Mouse (Mus musculus): Measurements from ENCODE around the gene Rab23.
A peak's percentile ranks its signal among the peaks of the same experiment; 100 is the strongest.
"Not testable (repeated sequence)": the region's sequence is repeated elsewhere in the genome, so short reads cannot be mapped to it uniquely, and the experiment has no call there.

Rab23 gene

GRCm38 (mm10) chr1:33734001-33734685 is 14.5 kb downstream of the Rab23 start:
- DNase-seq (ENCODE audit: low spot score in 2 of 2), result no peak

GRCm38 (mm10) chr1:33738281-33738680 is 18.6 kb downstream of the Rab23 start:
- no peak for DNase-seq (ENCODE audit: low spot score in 2 of 2)

GRCm38 (mm10) chr1:33738681-33739278 is 19.1 kb downstream of the Rab23 start:
- DNase-seq (ENCODE audit: low spot score in 2 of 2), result no peak

DNA sequence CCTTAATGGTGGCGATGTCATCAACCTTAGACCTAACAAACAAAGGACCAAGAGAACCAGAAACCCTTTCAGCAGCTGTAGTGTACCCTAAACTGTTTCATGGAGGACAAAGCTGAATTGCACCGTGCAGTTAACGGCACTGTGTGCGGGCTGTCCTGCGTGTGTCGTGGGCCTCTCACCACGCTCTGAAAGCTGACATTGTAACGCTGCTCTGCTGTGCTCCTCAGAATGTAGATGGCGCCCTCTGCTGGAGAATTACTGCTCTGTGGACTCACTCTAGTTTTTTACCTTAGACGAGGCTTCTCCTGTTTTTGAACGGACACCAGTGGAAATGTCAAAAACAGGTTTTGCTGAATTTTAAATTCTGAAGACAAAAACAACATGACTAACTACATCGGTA is 19.6 kb downstream of the Rab23 start:
- DNase-seq (ENCODE audit: low spot score in 2 of 2), result peak; percentile 45 to 76

- DNase-seq (ENCODE audit: low spot score in 2 of 2), result no peak
These were observed 23.2 kb downstream of the Rab23 start for GRCm38 (mm10) chr1:33742903-33743302.

GRCm38 (mm10) chr1:33744815-33745214 is 25.1 kb downstream of the Rab23 start:
- DNase-seq (ENCODE audit: low spot score in 2 of 2), result not testable (repeated sequence)

DNA sequence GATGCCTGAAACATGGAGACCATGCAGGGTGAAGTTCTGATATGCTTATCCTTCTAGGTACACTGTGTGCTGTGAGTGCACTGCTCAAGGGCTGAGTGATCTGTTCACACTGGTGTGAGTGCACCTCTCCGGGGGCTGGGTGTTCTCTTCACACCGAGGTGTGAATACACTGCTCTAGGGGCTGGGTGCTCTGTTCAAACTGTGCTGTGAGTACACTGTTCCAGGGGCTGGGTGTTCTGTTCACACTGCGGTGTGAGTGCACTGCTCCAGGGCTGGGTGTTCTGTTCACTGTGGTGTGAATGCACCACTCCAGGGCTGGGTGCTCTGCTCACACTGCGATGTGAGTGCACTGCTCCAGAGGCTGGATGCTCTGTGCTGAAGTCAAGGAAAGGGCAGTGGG is 26.2 kb downstream of the Rab23 start:
- no peak for DNase-seq (ENCODE audit: low spot score in 2 of 2)

DNA sequence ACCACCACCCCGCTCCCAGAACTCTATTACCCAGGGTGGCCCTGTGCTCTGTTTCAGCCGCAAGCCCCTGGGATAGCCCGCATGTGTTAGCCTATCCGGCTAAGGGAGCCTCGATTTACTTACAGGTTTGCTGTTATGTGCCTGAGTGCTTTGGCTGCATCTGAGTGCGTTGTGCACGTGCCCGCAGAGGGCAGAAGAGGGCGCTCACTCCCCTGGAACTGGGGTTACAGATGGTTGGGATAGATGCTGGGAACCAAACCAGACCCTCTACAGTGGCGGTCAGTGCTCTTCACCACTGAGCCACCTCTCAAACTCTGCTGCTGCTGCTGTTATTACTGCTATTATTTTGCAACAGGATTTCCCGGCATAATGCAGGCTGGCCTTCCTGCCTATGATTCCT is 29.4 kb downstream of the Rab23 start:
- DNase-seq (ENCODE audit: low spot score in 2 of 2), result no peak

GRCm38 (mm10) chr1:33749709-33750108 is 30.0 kb downstream of the Rab23 start:
- not testable (repeated sequence) for DNase-seq (ENCODE audit: low spot score in 2 of 2)

DNA sequence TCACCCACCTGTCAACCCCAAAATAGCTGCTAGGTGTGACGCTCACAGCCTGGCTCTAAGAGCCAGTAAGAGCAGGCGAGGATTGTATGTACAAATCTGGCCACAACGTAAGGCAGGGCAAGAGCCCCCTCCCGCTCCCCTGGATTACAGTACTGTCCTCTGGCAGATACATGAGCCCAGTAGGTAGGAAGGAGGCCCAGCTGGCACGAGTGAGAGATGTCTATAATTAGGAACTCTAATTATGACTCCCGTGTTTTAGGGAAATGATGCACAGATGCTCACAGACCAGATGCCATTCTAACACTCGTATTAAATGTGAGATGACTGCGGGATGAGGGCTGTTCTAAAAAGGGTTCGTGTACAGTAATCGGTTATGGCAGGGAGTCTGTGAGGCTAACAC is 31.6 kb downstream of the Rab23 start:
- no peak for DNase-seq (ENCODE audit: low spot score in 2 of 2)

DNA sequence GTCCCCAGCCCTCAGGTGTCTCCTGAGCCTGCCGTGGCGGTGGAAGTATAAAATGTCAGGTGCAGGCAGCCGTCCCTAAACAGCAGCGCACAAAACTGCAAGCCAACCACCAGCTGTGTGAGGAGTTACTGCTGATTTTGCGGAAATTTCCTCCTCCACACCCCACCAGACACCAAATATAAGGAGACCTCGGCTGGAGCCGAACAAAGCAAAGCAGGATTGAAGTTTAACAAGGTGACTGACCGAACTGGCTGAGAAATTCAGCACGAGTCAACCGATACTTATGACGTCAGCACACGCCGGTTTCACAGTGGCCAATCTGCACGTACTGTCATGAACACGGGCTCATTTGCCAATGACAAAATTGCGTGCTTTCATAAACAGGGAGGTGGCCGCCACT is 34.4 kb downstream of the Rab23 start:
- DNase-seq (ENCODE audit: low spot score in 2 of 2), result no peak

GRCm38 (mm10) chr1:33754965-33755735 is 35.5 kb downstream of the Rab23 start:
- DNase-seq (ENCODE audit: low spot score in 2 of 2), result peak; percentile 12 to 23

GRCm38 (mm10) chr1:33755799-33756198 is 36.1 kb downstream of the Rab23 start:
- DNase-seq (ENCODE audit: low spot score in 2 of 2), result no peak

- no peak for DNase-seq (ENCODE audit: low spot score in 2 of 2)
These were observed 36.8 kb downstream of the Rab23 start for GRCm38 (mm10) chr1:33756258-33757032.

DNA sequence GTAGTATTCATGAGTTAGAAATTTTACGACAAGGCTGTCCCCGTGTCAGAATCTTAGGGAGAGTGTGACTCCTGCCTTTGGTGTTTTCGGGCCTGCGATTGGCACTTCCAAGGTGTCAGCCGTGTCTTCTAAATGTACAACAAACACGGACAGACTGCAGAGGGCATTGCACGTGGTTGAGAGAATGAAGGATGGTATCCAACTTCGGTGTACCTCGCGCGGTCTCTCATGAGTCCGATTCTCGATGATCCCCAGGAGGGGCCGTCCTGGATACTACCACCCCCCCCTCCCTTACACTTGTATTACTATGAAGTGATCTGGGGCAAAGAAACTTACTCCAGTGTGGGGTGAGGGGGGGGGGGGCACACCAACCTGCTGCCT is 37.3 kb downstream of the Rab23 start:
- no peak for DNase-seq (ENCODE audit: low spot score in 2 of 2)

GRCm38 (mm10) chr1:33757491-33758041 is 37.9 kb downstream of the Rab23 start, which contains the start of gene Bag2:
Gene Bag2 (minus strand): TSS chr1:33757795.
- DNase-seq (ENCODE audit: low spot score in 2 of 2), result peak; percentile 51 to 53

- DNase-seq (ENCODE audit: low spot score in 2 of 2), result no peak
These were observed 38.8 kb downstream of the Rab23 start for GRCm38 (mm10) chr1:33758488-33758887.

DNA sequence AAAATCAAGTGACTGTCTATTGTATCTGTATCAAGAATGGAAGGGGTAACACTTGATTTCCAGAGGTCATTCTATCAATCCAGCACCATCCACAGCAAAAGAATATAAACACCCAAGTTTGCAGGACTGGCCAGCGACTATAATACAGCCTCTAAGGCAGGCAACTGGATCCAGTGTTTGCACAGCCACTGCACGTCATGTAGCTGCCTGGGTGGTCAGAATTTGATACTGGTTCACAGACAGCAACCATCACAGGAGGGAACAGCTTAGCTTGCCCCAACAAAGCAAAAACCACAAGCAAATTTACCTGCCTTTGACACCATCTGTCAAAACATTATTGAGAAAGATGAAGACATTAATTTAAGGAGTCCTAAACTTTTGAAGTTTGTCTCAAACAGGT is 44.1 kb downstream of the Rab23 start:
- DNase-seq (ENCODE audit: low spot score in 2 of 2), result no peak

GRCm38 (mm10) chr1:33765468-33766080 is 45.9 kb downstream of the Rab23 start:
- DNase-seq (ENCODE audit: low spot score in 2 of 2), result no peak

- no peak for DNase-seq (ENCODE audit: low spot score in 2 of 2)
These were observed 47.1 kb downstream of the Rab23 start for GRCm38 (mm10) chr1:33766520-33767508.

All from spleen, postnatal 14 days (tissue).